Mouse (Mus musculus) heart, embryonic 16.5 days (tissue): ENCODE measurements around the gene Cks1b. TPM values are rescaled to one million over a fixed set of nuclear protein-coding genes. Genes with fewer than 3 reads are reported as not detected.

Experiments used
- ATAC-seq: fragments of 200-750 bp; cut with Nextera tagmentation; replicated peaks from 2 replicates; pipeline ENCODE4 v1.8.0; 2017; ENCODE audit warnings: moderate number of reproducible peaks; ENCODE audit not compliant: insufficient read depth, low FRiP score; ENCODE audit errors: extremely low read depth
- H3K27ac ChIP-seq: fragments of 300-500 bp; sonication (generic); 2 replicates; pipeline ENCODE4 v1.5.1; 2014; ENCODE audit warnings: mild to moderate bottlenecking, low read length, control low read depth, moderate library complexity
- H3K27me3 ChIP-seq: fragments of 300-500 bp; sonication (generic); 2 replicates; pipeline ENCODE4 v1.6.1; 2014; ENCODE audit warnings: low read length, mixed read lengths; ENCODE audit not compliant: control insufficient read depth, insufficient read depth
- H3K36me3 ChIP-seq: fragments of 300-500 bp; sonication (generic); 2 replicates; pipeline ENCODE4 v1.6.1; 2014; ENCODE audit not compliant: control insufficient read depth, insufficient read depth
- H3K4me1 ChIP-seq: fragments of 300-500 bp; sonication (generic); 2 replicates; pipeline ENCODE4 v1.6.1; 2014; ENCODE audit warnings: low read length, mixed read lengths; ENCODE audit not compliant: control insufficient read depth, insufficient read depth
- H3K4me2 ChIP-seq: fragments of 300-500 bp; sonication (generic); 2 replicates; pipeline ENCODE4 v1.6.1; 2014; ENCODE audit warnings: low read depth, mild to moderate bottlenecking, control low read depth, low read length
- H3K4me3 ChIP-seq: fragments of 300-500 bp; sonication (generic); 2 replicates; pipeline ENCODE4 v1.5.1; 2014; ENCODE audit warnings: mild to moderate bottlenecking, control low read depth, low read length
- H3K9ac ChIP-seq: fragments of 300-500 bp; sonication (generic); 2 replicates; pipeline ENCODE4 v1.6.1; 2014; ENCODE audit warnings: low read length, control low read depth
- H3K9me3 ChIP-seq: fragments of 300-500 bp; sonication (generic); replicated peaks from 2 replicates; pipeline ENCODE4 v1.6.1; 2016; ENCODE audit warnings: low read length; ENCODE audit not compliant: control insufficient read depth
- WGBS: fragments of 180-500 bp; shearing (Covaris S2); extraction: QIAGEN DNeasy Blood & Tissue Kit; methylation state at CpG from one replicate; pipeline ENCODE4 v1.1.7; 2014; 5-methylcytosine and 5-hydroxymethylcytosine counted together
- polyA plus RNA-seq: library from polyadenylated mRNA; unstranded; fragments of >200 nt; fragmentation: Nextera tagmentation; extraction: Ambion mirVana; gene quantifications from 2 replicates; pipeline ENCODE4 v1.2.1, GENCODE M21; 2015

Gene Cks1b
- polyA plus RNA-seq, 1 experiment from 2014 or later = 304 TPM

GRCm38 (mm10) chr3:89365486-89366414 lies 52.4 kb downstream of the Cks1b start:
- no peak for ATAC-seq
- 65% methylated on average over 20 of the region's 20 CpGs for WGBS
- no peak overlapping the region for H3K27ac ChIP-seq

More at GRCm38 (mm10) chr3:89365486-89366414, 52.4 kb downstream of the Cks1b start:
- Histone ChIP-seq H3K9ac (no peak overlapping the region), H3K4me1 (no peaks in the 10 kb centered on the region), H3K36me3 (no peaks in the 10 kb centered on the region), H3K27me3 (no peaks in the 10 kb centered on the region), H3K4me2 (no peak overlapping the region), H3K9me3 (no peaks in the 10 kb centered on the region), H3K4me3 (no peak overlapping the region)

Other genes starting within 250 kb of the Cks1b start
- 89.5 and 93.9 TPM in 2 replicates for gene Scamp3, start 240.9 kb downstream of the Cks1b start, polyA plus RNA-seq
- 17.7 TPM in 2 replicates for gene Fam189b, start 235.2 kb downstream of the Cks1b start, polyA plus RNA-seq
- 33.2 and 33.3 TPM in 2 replicates for gene Gba, start 215.5 kb downstream of the Cks1b start, polyA plus RNA-seq
- 24.0 TPM in 2 replicates for gene Thbs3, start 203.2 kb downstream of the Cks1b start, polyA plus RNA-seq
- 120 and 127 TPM in 2 replicates for gene Mtx1, start 191.3 kb downstream of the Cks1b start, polyA plus RNA-seq
- gene Muc1, start 189.3 kb downstream of the Cks1b start, polyA plus RNA-seq = 3.3 and 11.3 TPM in 2 replicates
- 202 and 234 TPM in 2 replicates for gene Krtcap2, start 172.4 kb downstream of the Cks1b start, polyA plus RNA-seq
- 1.1 and 1.3 TPM in 2 replicates for gene Trim46, start 172.1 kb downstream of the Cks1b start, polyA plus RNA-seq
- gene Dpm3, start 159.0 kb downstream of the Cks1b start, polyA plus RNA-seq = 65.3 and 79.6 TPM in 2 replicates
- 44.8 and 51.1 TPM in 2 replicates for gene Slc50a1, start 147.8 kb downstream of the Cks1b start, polyA plus RNA-seq
- gene Efna1, start 137.2 kb downstream of the Cks1b start, polyA plus RNA-seq = 34.4 and 45.5 TPM in 2 replicates
- gene Efna3, start 95.4 kb downstream of the Cks1b start, polyA plus RNA-seq = 0.89 and 1.1 TPM in 2 replicates
- gene Efna4, start 80.4 kb downstream of the Cks1b start, polyA plus RNA-seq = 5.2 and 7.3 TPM in 2 replicates
- gene Adam15, start 68.4 kb downstream of the Cks1b start, polyA plus RNA-seq = 61.5 and 73.6 TPM in 2 replicates
- gene Dcst2, start 56.4 kb downstream of the Cks1b start, polyA plus RNA-seq = not detected in 2 replicates
- gene Dcst1, start 53.1 kb downstream of the Cks1b start, polyA plus RNA-seq = 0.06 and 0.21 TPM in 2 replicates
- gene Zbtb7b, start 23.6 kb downstream of the Cks1b start, polyA plus RNA-seq = 1.7 and 2.6 TPM in 2 replicates
- 1.7 TPM in 1 of 2 replicates, not detected in the other for gene Lenep, start 15.6 kb downstream of the Cks1b start, polyA plus RNA-seq
- gene Flad1, start 6.5 kb downstream of the Cks1b start, polyA plus RNA-seq = 38.8 and 41.0 TPM in 2 replicates
- gene Shc1, start 60 bp upstream of the Cks1b start, polyA plus RNA-seq = 67.7 and 72.3 TPM in 2 replicates
- gene Pygo2, start 11.8 kb upstream of the Cks1b start, polyA plus RNA-seq = 21.8 and 24.0 TPM in 2 replicates
- 67.5 and 74.8 TPM in 2 replicates for gene Pbxip1, start 18.3 kb upstream of the Cks1b start, polyA plus RNA-seq
- 51.5 and 59.3 TPM in 2 replicates for gene Pmvk, start 36.2 kb upstream of the Cks1b start, polyA plus RNA-seq
- gene Kcnn3, start 101.8 kb upstream of the Cks1b start, polyA plus RNA-seq = 3.5 and 4.0 TPM in 2 replicates